Mouse (Mus musculus) heart, postnatal 36 days (tissue): ENCODE data around the gene Myo1g. TPM values are rescaled to one million over a fixed set of nuclear protein-coding genes. Genes with fewer than 3 reads are reported as not detected.

Source experiments
- DNase-seq, 2 experiments: peaks; one replicate each; pipeline ENCODE4 v3.0.0; 2021 to 2022
- intact Hi-C: fragments of 180-260 bp; cut with DNase I; formaldehyde crosslinking; loops from one replicate; pipeline ENCODE4 v1.15.1; 2025
- microRNA-seq, 2 experiments: library from miRNA; unstranded; fragments of <30 nt; microRNA quantifications; one replicate each; pipeline ENCODE4 v1.2.0; 2021; ENCODE audit warnings: borderline number of aligned reads in 2 of 2
- total RNA-seq, 2 experiments: library from RNA; stranded (reverse); gene quantifications; 2 replicates each; pipeline ENCODE4 v1.2.3; 2021

Myo1g gene
- total RNA-seq, 2 experiments from 2014 or later, result 1.2 to 2.2 TPM

DNA sequence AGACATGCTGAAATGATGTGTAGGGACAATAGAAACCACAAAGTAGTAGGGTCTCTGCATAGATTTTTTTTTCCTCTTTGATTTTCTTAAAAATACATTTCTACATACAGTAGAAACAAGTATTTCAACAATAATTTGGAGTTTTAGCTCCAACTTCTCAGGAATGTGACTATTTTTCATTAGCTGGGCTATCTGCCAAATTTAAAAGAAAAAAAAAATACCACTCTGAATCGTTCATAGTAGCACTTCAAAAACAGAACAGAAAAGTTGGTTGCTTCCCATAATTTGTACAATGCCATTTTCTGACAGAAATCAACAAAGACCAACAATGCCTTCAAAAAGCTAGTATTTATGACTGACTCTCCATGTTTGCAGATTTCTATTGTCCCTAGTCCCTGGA lies 49.3 kb downstream of the Myo1g start:
- no peak for DNase-seq

DNA sequence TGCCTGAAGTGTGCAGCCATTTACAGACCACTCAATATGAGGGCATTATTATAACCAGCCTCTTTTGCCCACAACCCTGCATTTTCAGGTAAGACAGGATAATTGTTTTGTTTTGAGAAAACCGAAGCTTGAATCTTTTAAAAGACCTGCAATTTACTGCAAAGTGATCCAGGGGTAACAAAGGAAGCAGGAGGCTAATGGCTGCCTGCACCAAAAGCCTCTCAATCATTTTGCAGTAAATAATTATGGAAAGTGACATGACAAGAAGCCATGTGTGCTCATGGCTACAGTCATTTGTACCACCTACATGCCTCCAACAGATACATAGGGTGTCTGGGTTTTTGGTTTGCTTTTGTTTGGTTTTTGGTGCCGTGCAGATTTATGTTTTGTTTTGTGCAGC lies 49.7 kb downstream of the Myo1g start:
- no peak for DNase-seq
- intact Hi-C loops, result no loop called here

More for the DNA sequence above, 49.3 kb downstream of the Myo1g start:
- intact Hi-C loops, result no loop called here

GRCm38 (mm10) chr11:6468541-6468940 lies 52.2 kb downstream of the Myo1g start:
- DNase-seq, result no peak
- intact Hi-C loops, result no loop called here

- peak; percentile 48 to 56 for DNase-seq
Observed at GRCm38 (mm10) chr11:6465122-6465521, 55.6 kb downstream of the Myo1g start.

GRCm38 (mm10) chr11:6463159-6463837 lies 57.5 kb downstream of the Myo1g start:
- intact Hi-C loops, result no loop called here
- no peak for DNase-seq

More at GRCm38 (mm10) chr11:6465122-6465521, 55.6 kb downstream of the Myo1g start:
- intact Hi-C loops, result no loop called here

Small RNAs within 50 kb of the gene (microRNA-seq; reads per million reads assigned to microRNA genes)
- 0 to 0.72 reads per million in 2 experiments for gene Gm22123

Other genes with a start within 250 kb of the Myo1g start
- 10 to 100 TPM; 82.9 to 94.8 TPM for gene Tmed4, start 246.1 kb downstream of the Myo1g start, total RNA-seq
- gene Ogdh, start 229.3 kb downstream of the Myo1g start, total RNA-seq, result 1,000 to 10,000 TPM; 1,707 to 1,741 TPM
- 10 to 100 TPM; 35.0 to 39.5 TPM for gene Zmiz2, start 131.9 kb downstream of the Myo1g start, total RNA-seq
- gene Ppia, start 105.5 kb downstream of the Myo1g start, total RNA-seq, result 100 to 1,000 TPM; 331 to 351 TPM
- 10 to 100 TPM; 70.4 to 83.8 TPM for gene H2afv, start 76.5 kb downstream of the Myo1g start, total RNA-seq
- gene Purb, start 45.0 kb downstream of the Myo1g start, total RNA-seq, result 10 to 100 TPM; 32.7 to 35.6 TPM
- 10 to 100 TPM; 24.1 to 30.2 TPM for gene Ccm2, start 25.9 kb upstream of the Myo1g start, total RNA-seq
- gene Nacad, start 85.1 kb upstream of the Myo1g start, total RNA-seq, result 1 to 10 TPM in 1 of 2 experiments, under 1 TPM in 1; 0.92 to 1.0 TPM
- 10 to 100 TPM; 93.4 to 98.4 TPM for gene Tbrg4, start 105.1 kb upstream of the Myo1g start, total RNA-seq
- not detected for gene Wap, start 117.7 kb upstream of the Myo1g start, total RNA-seq
- 1 to 10 TPM; 5.8 to 8.0 TPM for gene Ramp3, start 137.6 kb upstream of the Myo1g start, total RNA-seq